Mouse (Mus musculus) midbrain, embryonic 12.5 days (tissue): ENCODE results near the gene Sult2b1. TPM values are rescaled to one million over a fixed set of nuclear protein-coding genes. Genes with fewer than 3 reads are reported as not detected.

ENCODE experiments used
- ATAC-seq: fragments of 200-750 bp; cut with Nextera tagmentation; 2 replicates; pipeline ENCODE4 v1.8.0; 2017; ENCODE audit warnings: low read depth, moderate TSS enrichment, moderate library complexity; ENCODE audit not compliant: low FRiP score
- H3K27ac ChIP-seq: fragments of 300-500 bp; sonication (generic); replicated peaks from 2 replicates; pipeline ENCODE4 v1.5.1; 2016; ENCODE audit warnings: mild to moderate bottlenecking
- H3K27me3 ChIP-seq: fragments of 300-500 bp; sonication (generic); 2 replicates; pipeline ENCODE4 v1.6.1; 2016; ENCODE audit warnings: mild to moderate bottlenecking
- H3K36me3 ChIP-seq: fragments of 300-500 bp; sonication (generic); 2 replicates; pipeline ENCODE4 v1.6.1; 2016
- H3K4me1 ChIP-seq: fragments of 300-500 bp; sonication (generic); 2 replicates; pipeline ENCODE4 v1.6.1; 2016
- H3K4me2 ChIP-seq: fragments of 300-500 bp; sonication (generic); replicated peaks from 2 replicates; pipeline ENCODE4 v1.6.1; 2016; ENCODE audit warnings: mild to moderate bottlenecking, moderate library complexity
- H3K4me3 ChIP-seq: fragments of 300-500 bp; sonication (generic); 2 replicates; pipeline ENCODE4 v1.5.1; 2016; ENCODE audit warnings: mild to moderate bottlenecking
- H3K9ac ChIP-seq: fragments of 300-500 bp; sonication (generic); replicated peaks from 2 replicates; pipeline ENCODE4 v1.6.1; 2016; ENCODE audit warnings: mild to moderate bottlenecking, moderate library complexity
- H3K9me3 ChIP-seq: fragments of 300-500 bp; sonication (generic); 2 replicates; pipeline ENCODE4 v1.6.1; 2016; ENCODE audit warnings: mild to moderate bottlenecking
- WGBS: fragments of 180-500 bp; shearing (Covaris S2); methylation state at CpG from one replicate; pipeline ENCODE4 v1.1.7; 2016; 5-methylcytosine and 5-hydroxymethylcytosine counted together
- polyA plus RNA-seq: library from polyadenylated mRNA; unstranded; fragments of >200 nt; fragmentation: Nextera tagmentation; extraction: Ambion mirVana; gene quantifications from 2 replicates; pipeline ENCODE4 v1.2.1, GENCODE M21; 2016

The Sult2b1 gene
- polyA plus RNA-seq, 1 experiment from 2014 or later: 1.5 TPM

- H3K4me3 ChIP-seq: peak overlapping the region; percentile 58
- peak overlapping the region; percentile 98 for H3K4me2 ChIP-seq
- no peak for ATAC-seq
- H3K4me1 ChIP-seq: peaks cover 83% of the 10 kb centered on the region
- H3K27me3 ChIP-seq: peaks cover 8% of the 10 kb centered on the region; the same call in 1 of the 2 replicates
- H3K36me3 ChIP-seq: peaks cover 11% of the 10 kb centered on the region
- H3K9ac ChIP-seq: peak overlapping the region; percentile 78
- no peaks in the 10 kb centered on the region for H3K9me3 ChIP-seq
- H3K27ac ChIP-seq: no peak overlapping the region
- 1% methylated on average over 7 of the region's 7 CpGs for WGBS
Measured at GRCm38 (mm10) chr7:45705873-45706281, 78.6 kb downstream of the Sult2b1 start.

- ATAC-seq: no peak
- Histone ChIP-seq H3K27me3 (peaks cover 11% of the 10 kb centered on the region), H3K4me2 (peak overlapping the region; percentile 98), H3K36me3 (peaks cover 6% of the 10 kb centered on the region; the same call in 1 of the 2 replicates), H3K4me1 (peaks cover 85% of the 10 kb centered on the region), H3K27ac (peak overlapping the region; percentile 64), H3K9me3 (no peaks in the 10 kb centered on the region), H3K9ac (peak overlapping the region; percentile 51), H3K4me3 (peak overlapping the region; percentile 58)
- WGBS: under 1% methylated on average over 21 of the region's 21 CpGs
Measured at GRCm38 (mm10) chr7:45705443-45705864, 79.0 kb downstream of the Sult2b1 start.

- H3K4me2 ChIP-seq: peak within 1 kb of the TSS; percentile 98
- H3K4me3 ChIP-seq: peak within 1 kb of the TSS; percentile 58
- H3K27ac ChIP-seq: peak within 1 kb of the TSS; percentile 88
- H3K9me3 ChIP-seq: no peaks in the 10 kb centered on the region
- H3K27me3 ChIP-seq: peaks cover 17% of the 10 kb centered on the region
- peaks cover 85% of the 10 kb centered on the region for H3K4me1 ChIP-seq
- H3K36me3 ChIP-seq: peaks cover under 1% of the 10 kb centered on the region; the same call in 1 of the 2 replicates
- ATAC-seq: peak; percentile 82
- peak within 1 kb of the TSS; percentile 51 for H3K9ac ChIP-seq
- under 1% methylated on average over 36 of the region's 36 CpGs for WGBS
Measured at GRCm38 (mm10) chr7:45704730-45705442, 79.6 kb downstream of the Sult2b1 start, which contains the start of gene Dbp. Dbp (plus strand) TSS chr7:45705088.

- H3K9ac ChIP-seq: peak overlapping the region; percentile 21; the same call in 1 of the 2 replicates
- under 1% methylated on average over 13 of the region's 13 CpGs for WGBS
- peak overlapping the region; percentile 58 for H3K4me3 ChIP-seq
- peak overlapping the region; percentile 88 for H3K27ac ChIP-seq
- peaks cover 83% of the 10 kb centered on the region for H3K4me1 ChIP-seq
- no peaks in the 10 kb centered on the region for H3K36me3 ChIP-seq
- peaks cover 24% of the 10 kb centered on the region for H3K27me3 ChIP-seq
- H3K4me2 ChIP-seq: peak overlapping the region; percentile 98
- H3K9me3 ChIP-seq: no peaks in the 10 kb centered on the region
- ATAC-seq: peak; percentile 53
Measured at GRCm38 (mm10) chr7:45704046-45704559, 80.4 kb downstream of the Sult2b1 start.

GRCm38 (mm10) chr7:45703521-45704033 is 80.9 kb downstream of the Sult2b1 start:
- WGBS: 36% methylated on average over 12 of the region's 12 CpGs
- no peaks in the 10 kb centered on the region for H3K9me3 ChIP-seq
- H3K36me3 ChIP-seq: no peaks in the 10 kb centered on the region
- ATAC-seq: no peak
- H3K9ac ChIP-seq: peak overlapping the region; percentile 51
- peak overlapping the region; percentile 58 for H3K4me3 ChIP-seq
- H3K27ac ChIP-seq: peak overlapping the region; percentile 88
- H3K4me1 ChIP-seq: peaks cover 78% of the 10 kb centered on the region
- H3K27me3 ChIP-seq: peaks cover 30% of the 10 kb centered on the region
- peak overlapping the region; percentile 98 for H3K4me2 ChIP-seq

- Histone ChIP-seq H3K27ac (peak overlapping the region; percentile 88), H3K4me3 (0 out of 2 replicates have a peak overlapping the region, but pooled peaks have one; percentile 58), H3K36me3 (no peaks in the 10 kb centered on the region), H3K4me2 (peak overlapping the region; percentile 98), H3K9me3 (no peaks in the 10 kb centered on the region), H3K4me1 (peaks cover 72% of the 10 kb centered on the region), H3K27me3 (peaks cover 32% of the 10 kb centered on the region), H3K9ac (no peak overlapping the region)
- 92% methylated on average over 17 of the region's 17 CpGs for WGBS
- ATAC-seq: no peak
Measured at GRCm38 (mm10) chr7:45702809-45703520, 81.5 kb downstream of the Sult2b1 start.

GRCm38 (mm10) chr7:45702316-45702715 is 82.2 kb downstream of the Sult2b1 start:
- ATAC-seq: no peak
- no peaks in the 10 kb centered on the region for H3K9me3 ChIP-seq
- no peak overlapping the region for H3K4me3 ChIP-seq
- H3K4me2 ChIP-seq: no peak overlapping the region
- no peak overlapping the region for H3K27ac ChIP-seq
- 96% methylated on average over 11 of the region's 11 CpGs for WGBS
- peaks cover 34% of the 10 kb centered on the region for H3K27me3 ChIP-seq
- H3K9ac ChIP-seq: no peak overlapping the region
- no peaks in the 10 kb centered on the region for H3K36me3 ChIP-seq
- peaks cover 65% of the 10 kb centered on the region for H3K4me1 ChIP-seq

- 85% methylated on average over 11 of the region's 11 CpGs for WGBS
- H3K27me3 ChIP-seq: peaks cover 31% of the 10 kb centered on the region
- no peaks in the 10 kb centered on the region for H3K9me3 ChIP-seq
- H3K9ac ChIP-seq: 0 out of 2 replicates have a peak overlapping the region, but pooled peaks have one; percentile 57
- no peak for ATAC-seq
- H3K4me3 ChIP-seq: peak overlapping the region; percentile 48; the same call in 1 of the 2 replicates
- no peak overlapping the region for H3K27ac ChIP-seq
- peak overlapping the region; percentile 87; the same call in 1 of the 2 replicates for H3K4me2 ChIP-seq
- H3K36me3 ChIP-seq: no peaks in the 10 kb centered on the region
- H3K4me1 ChIP-seq: peaks cover 58% of the 10 kb centered on the region
Measured at GRCm38 (mm10) chr7:45701607-45702006, 82.9 kb downstream of the Sult2b1 start.

- H3K4me2 ChIP-seq: peak overlapping the region; percentile 87
- H3K9me3 ChIP-seq: no peaks in the 10 kb centered on the region
- peaks cover 28% of the 10 kb centered on the region for H3K27me3 ChIP-seq
- ATAC-seq: no peak
- H3K36me3 ChIP-seq: no peaks in the 10 kb centered on the region
- peak overlapping the region; percentile 66 for H3K27ac ChIP-seq
- H3K4me1 ChIP-seq: peaks cover 53% of the 10 kb centered on the region
- H3K4me3 ChIP-seq: peak overlapping the region; percentile 48
- 30% methylated on average over 11 of the region's 11 CpGs for WGBS
- H3K9ac ChIP-seq: peak overlapping the region; percentile 57
Measured at GRCm38 (mm10) chr7:45701072-45701471, 83.4 kb downstream of the Sult2b1 start.

GRCm38 (mm10) chr7:45700301-45701015 is 84.0 kb downstream of the Sult2b1 start:
- WGBS: under 1% methylated on average over 20 of the region's 20 CpGs
- no peaks in the 10 kb centered on the region for H3K36me3 ChIP-seq
- peak; percentile 14; the same call in 1 of the 2 replicates for ATAC-seq
- peak overlapping the region; percentile 66 for H3K27ac ChIP-seq
- H3K9me3 ChIP-seq: no peaks in the 10 kb centered on the region
- peak overlapping the region; percentile 64 for H3K9ac ChIP-seq
- peaks cover 28% of the 10 kb centered on the region for H3K27me3 ChIP-seq
- H3K4me3 ChIP-seq: peak overlapping the region; percentile 48
- peaks cover 47% of the 10 kb centered on the region for H3K4me1 ChIP-seq
- peak overlapping the region; percentile 87 for H3K4me2 ChIP-seq

- Histone ChIP-seq H3K27me3 (peaks cover 28% of the 10 kb centered on the region), H3K9me3 (no peaks in the 10 kb centered on the region), H3K4me3 (peak within 1 kb of the TSS; percentile 48), H3K4me1 (peaks cover 43% of the 10 kb centered on the region), H3K9ac (peak within 1 kb of the TSS; percentile 64), H3K27ac (peak within 1 kb of the TSS; percentile 66), H3K36me3 (no peaks in the 10 kb centered on the region), H3K4me2 (peak within 1 kb of the TSS; percentile 87)
- WGBS: 1% methylated on average over 36 of the region's 36 CpGs
- ATAC-seq: no peak
Measured at GRCm38 (mm10) chr7:45699523-45700141, 84.8 kb downstream of the Sult2b1 start, which contains the start of gene Car11. Car11 (plus strand) TSS chr7:45699843.
